Mouse (Mus musculus) gastrocnemius, adult 18-20 months (tissue): ENCODE results near the gene Trp53inp2. TPM values are rescaled to one million over a fixed set of nuclear protein-coding genes. Genes with fewer than 3 reads are reported as not detected.

Experiments used
- DNase-seq: peaks from one replicate; pipeline ENCODE4 v3.0.0; 2021; ENCODE audit warnings: low spot score
- microRNA-seq: library from miRNA; unstranded; fragments of <30 nt; microRNA quantifications from one replicate; pipeline ENCODE4 v1.2.0, GENCODE M21; 2021
- total RNA-seq, 2 experiments: library from RNA; stranded (reverse); gene quantifications; 2 replicates each; pipeline ENCODE4 v1.2.3; 2021

Gene Trp53inp2
- total RNA-seq, 2 experiments from 2014 or later, result 307 to 321 TPM

GRCm38 (mm10) chr2:155382791-155383438, 2.1 kb downstream of the Trp53inp2 start:
- peak; percentile 87 for DNase-seq

- DNase-seq, result peak; percentile 86
Measured at GRCm38 (mm10) chr2:155385090-155385489, 4.2 kb downstream of the Trp53inp2 start.

- DNase-seq, result peak; percentile 15
Measured at GRCm38 (mm10) chr2:155385731-155386533, 5.1 kb downstream of the Trp53inp2 start.

- peak; percentile 28 for DNase-seq
Measured at GRCm38 (mm10) chr2:155386534-155386899, 5.7 kb downstream of the Trp53inp2 start.

GRCm38 (mm10) chr2:155387052-155387451, 6.2 kb downstream of the Trp53inp2 start:
- no peak for DNase-seq

GRCm38 (mm10) chr2:155388573-155388972, 7.7 kb downstream of the Trp53inp2 start:
- DNase-seq, result peak; percentile 65

GRCm38 (mm10) chr2:155394586-155394985, 13.7 kb downstream of the Trp53inp2 start:
- DNase-seq, result no peak

- no peak for DNase-seq
Measured at GRCm38 (mm10) chr2:155400276-155400675, 19.4 kb downstream of the Trp53inp2 start.

- no peak for DNase-seq
Measured at GRCm38 (mm10) chr2:155401926-155402325, 21.1 kb downstream of the Trp53inp2 start.

GRCm38 (mm10) chr2:155404635-155405034, 23.8 kb downstream of the Trp53inp2 start:
- DNase-seq, result no peak

GRCm38 (mm10) chr2:155420911-155421310, 40.1 kb downstream of the Trp53inp2 start:
- no peak for DNase-seq

GRCm38 (mm10) chr2:155436445-155436844, 55.6 kb downstream of the Trp53inp2 start:
- DNase-seq, result peak; percentile 31

Small RNAs within 50 kb of the gene (microRNA-seq; reads per million reads assigned to microRNA genes)
- gene Mir695, result not detected

Other genes with a start within 250 kb of the Trp53inp2 start
- 10 to 100 TPM; 18.4 to 18.6 TPM for gene Itch, start 247.6 kb upstream of the Trp53inp2 start, total RNA-seq
- 100 to 1,000 TPM; 112 to 120 TPM for gene Dynlrb1, start 144.5 kb upstream of the Trp53inp2 start, total RNA-seq
- gene Map1lc3a, start 104.8 kb upstream of the Trp53inp2 start, total RNA-seq, result 100 to 1,000 TPM; 233 to 274 TPM
- gene Pigu, start 23.6 kb upstream of the Trp53inp2 start, total RNA-seq, result 10 to 100 TPM; 22.4 to 25.1 TPM
- 10 to 100 TPM; 11.6 to 11.8 TPM for gene Ncoa6, start 92.8 kb downstream of the Trp53inp2 start, total RNA-seq
- 10 to 100 TPM; 24.7 to 47.8 TPM for gene Acss2, start 136.9 kb downstream of the Trp53inp2 start, total RNA-seq
- 1 to 10 TPM; 1.1 to 1.4 TPM for gene Ggt7, start 137.2 kb downstream of the Trp53inp2 start, total RNA-seq
- 1 to 10 TPM; 5.2 to 6.2 TPM for gene Gss, start 211.8 kb downstream of the Trp53inp2 start, total RNA-seq
- 1 to 10 TPM; 4.5 to 7.3 TPM for gene Myh7b, start 230.2 kb downstream of the Trp53inp2 start, total RNA-seq